Mouse (Mus musculus): ENCODE results near the gene Gm38392. TPM values are rescaled to one million over a fixed set of nuclear protein-coding genes. Genes with fewer than 3 reads are reported as not detected.
A peak's percentile ranks its signal among the peaks of the same experiment; 100 is the strongest.
"Not testable (repeated sequence)": the region's sequence is repeated elsewhere in the genome, so short reads cannot be mapped to it uniquely, and the experiment has no call there.

The Gm38392 gene
- polyA plus RNA-seq, 2 experiments = 5.4 TPM; not detected in 1

DNA sequence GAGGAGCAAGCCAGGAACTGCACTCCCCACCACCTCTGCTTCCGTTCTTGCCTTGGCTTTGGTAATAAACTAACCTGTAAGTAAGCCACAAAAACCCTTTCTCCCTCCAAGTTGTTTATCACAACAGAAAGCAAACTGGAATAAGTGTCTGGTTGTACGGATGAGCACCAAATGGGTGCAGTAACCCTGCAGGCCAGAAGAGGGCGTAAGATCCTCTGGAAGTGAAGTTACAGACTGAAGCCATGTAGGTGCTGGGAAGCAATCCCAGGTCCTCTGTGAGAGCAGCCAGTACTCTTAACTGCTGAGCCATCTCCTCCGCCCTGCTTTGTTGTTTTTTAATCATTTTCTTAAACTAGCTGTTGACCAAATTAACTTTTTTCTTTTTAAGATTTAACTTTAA lies 13.0 kb downstream of the Gm38392 start:
- H3K9ac ChIP-seq (ENCODE audit: low read depth, low read length, severe bottlenecking) = no peak overlapping the region
- H3K4me1 ChIP-seq (ENCODE audit: control insufficient read depth, insufficient read depth, low read length) = no peaks in the 10 kb centered on the region
- no peaks in the 10 kb centered on the region for H3K27me3 ChIP-seq (ENCODE audit: control insufficient read depth, insufficient read depth, low read length)
- DNase-seq (ENCODE audit: low spot score) = no peak
- no peak for TF ChIP-seq POLR2A (IDR thresholded peaks at IDR 0.05; ENCODE audit: borderline replicate concordance, extremely low read depth, insufficient read depth, insufficient read length)
- H3K4me3 ChIP-seq (replicated peaks; ENCODE audit: low read length) = no peak overlapping the region
- H3K27ac ChIP-seq (replicated peaks; ENCODE audit: low read depth, low read length) = no peak overlapping the region
- H3K36me3 ChIP-seq (ENCODE audit: control insufficient read depth, insufficient read depth, low read length) = no peaks in the 10 kb centered on the region
- no peak for ATAC-seq (ENCODE audit: low FRiP score, low read depth)
- no peaks in the 10 kb centered on the region for H3K9me3 ChIP-seq (ENCODE audit: control insufficient read depth, low read length)
- H3K4me2 ChIP-seq (replicated peaks; ENCODE audit: low read depth, low read length, severe bottlenecking) = no peak overlapping the region
- 91% methylated on average over 4 of the region's 4 CpGs for WGBS

- H3K27me3 ChIP-seq (ENCODE audit: control insufficient read depth, insufficient read depth, low read length) = no peaks in the 10 kb centered on the region
- no peak overlapping the region for H3K9ac ChIP-seq (ENCODE audit: low read depth, low read length, severe bottlenecking)
- H3K9me3 ChIP-seq (ENCODE audit: control insufficient read depth, low read length) = no peaks in the 10 kb centered on the region
- no peaks in the 10 kb centered on the region for H3K36me3 ChIP-seq (ENCODE audit: control insufficient read depth, insufficient read depth, low read length)
- 88% methylated on average over 3 of the region's 3 CpGs for WGBS
- ATAC-seq (ENCODE audit: low FRiP score, low read depth) (no peak), DNase-seq (ENCODE audit: low spot score) (no peak)
- no peak overlapping the region for H3K27ac ChIP-seq (replicated peaks; ENCODE audit: low read depth, low read length)
- H3K4me1 ChIP-seq (ENCODE audit: control insufficient read depth, insufficient read depth, low read length) = no peaks in the 10 kb centered on the region
- H3K4me3 ChIP-seq (replicated peaks; ENCODE audit: low read length) = no peak overlapping the region
- TF ChIP-seq POLR2A (IDR thresholded peaks at IDR 0.05; ENCODE audit: borderline replicate concordance, extremely low read depth, insufficient read depth, insufficient read length) = no peak
- H3K4me2 ChIP-seq (replicated peaks; ENCODE audit: low read depth, low read length, severe bottlenecking) = no peak overlapping the region
Measured at GRCm38 (mm10) chr3:88271859-88272258, 15.2 kb downstream of the Gm38392 start.

DNA sequence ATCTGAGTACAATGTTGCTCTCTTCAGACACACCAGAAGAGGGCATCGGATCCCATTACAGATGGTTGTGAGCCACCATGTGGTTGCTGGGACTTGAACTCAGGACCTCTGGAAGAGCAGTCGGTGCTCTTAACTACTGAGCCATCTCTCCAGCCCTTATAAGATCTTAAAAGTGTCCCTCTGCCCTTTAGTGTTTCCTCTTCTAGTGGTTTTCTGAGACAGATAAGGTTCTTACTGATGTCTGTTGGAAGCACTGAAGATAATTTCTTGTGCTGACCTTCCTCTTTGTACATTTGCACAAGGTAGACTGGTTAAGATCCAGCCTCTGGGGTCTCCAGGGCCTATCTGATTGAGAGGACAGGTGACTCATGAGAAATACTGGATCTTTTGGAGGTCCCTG lies 15.7 kb downstream of the Gm38392 start:
- H3K9me3 ChIP-seq (ENCODE audit: control insufficient read depth, low read length); DNase-seq (ENCODE audit: low spot score); H3K9ac ChIP-seq (ENCODE audit: low read depth, low read length, severe bottlenecking); ATAC-seq (ENCODE audit: low FRiP score, low read depth); H3K36me3 ChIP-seq (ENCODE audit: control insufficient read depth, insufficient read depth, low read length); H3K4me2 ChIP-seq (replicated peaks; ENCODE audit: low read depth, low read length, severe bottlenecking); H3K27ac ChIP-seq (replicated peaks; ENCODE audit: low read depth, low read length); H3K27me3 ChIP-seq (ENCODE audit: control insufficient read depth, insufficient read depth, low read length); H3K4me3 ChIP-seq (replicated peaks; ENCODE audit: low read length); H3K4me1 ChIP-seq (ENCODE audit: control insufficient read depth, insufficient read depth, low read length): not testable (repeated sequence)
- 88% methylated on average over 2 of the region's 2 CpGs for WGBS

- TF ChIP-seq POLR2A (IDR thresholded peaks at IDR 0.05; ENCODE audit: borderline replicate concordance, extremely low read depth, insufficient read depth, insufficient read length) = no peak
- no peaks in the 10 kb centered on the region for H3K36me3 ChIP-seq (ENCODE audit: control insufficient read depth, insufficient read depth, low read length)
- H3K27ac ChIP-seq (replicated peaks; ENCODE audit: low read depth, low read length) = no peak overlapping the region
- ATAC-seq (ENCODE audit: low FRiP score, low read depth) = no peak
- no peaks in the 10 kb centered on the region for H3K4me1 ChIP-seq (ENCODE audit: control insufficient read depth, insufficient read depth, low read length)
- no peaks in the 10 kb centered on the region for H3K9me3 ChIP-seq (ENCODE audit: control insufficient read depth, low read length)
- H3K4me2 ChIP-seq (replicated peaks; ENCODE audit: low read depth, low read length, severe bottlenecking) = no peak overlapping the region
- no peak overlapping the region for H3K4me3 ChIP-seq (replicated peaks; ENCODE audit: low read length)
- H3K9ac ChIP-seq (ENCODE audit: low read depth, low read length, severe bottlenecking) = no peak overlapping the region
- H3K27me3 ChIP-seq (ENCODE audit: control insufficient read depth, insufficient read depth, low read length) = no peaks in the 10 kb centered on the region
- DNase-seq (ENCODE audit: low spot score) = no peak
- WGBS = 85% methylated on average over 5 of the region's 5 CpGs
Measured at GRCm38 (mm10) chr3:88268991-88269390, 18.0 kb downstream of the Gm38392 start.

DNA sequence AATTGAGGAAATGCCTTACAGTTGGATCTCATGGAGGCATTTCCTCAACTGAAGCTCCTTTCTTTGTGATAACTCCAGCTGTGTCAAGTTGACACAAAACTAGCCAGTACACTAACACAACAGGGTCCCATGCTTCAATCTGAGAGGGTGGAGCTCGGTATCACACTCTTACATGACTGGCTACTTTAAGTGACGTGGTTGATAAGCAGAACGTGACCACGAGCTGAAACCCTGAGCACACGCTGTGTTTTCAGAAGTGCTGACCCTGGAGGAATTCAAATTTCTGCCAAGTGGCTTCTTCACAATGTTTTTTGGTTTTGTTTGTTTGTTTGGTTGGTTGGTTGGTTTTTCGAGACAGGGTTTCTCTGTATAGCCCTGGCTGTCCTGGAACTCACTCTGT lies 19.0 kb downstream of the Gm38392 start:
- DNase-seq (ENCODE audit: low spot score); H3K36me3 ChIP-seq (ENCODE audit: control insufficient read depth, insufficient read depth, low read length); ATAC-seq (ENCODE audit: low FRiP score, low read depth); H3K27me3 ChIP-seq (ENCODE audit: control insufficient read depth, insufficient read depth, low read length); H3K9me3 ChIP-seq (ENCODE audit: control insufficient read depth, low read length); H3K4me1 ChIP-seq (ENCODE audit: control insufficient read depth, insufficient read depth, low read length); H3K9ac ChIP-seq (ENCODE audit: low read depth, low read length, severe bottlenecking); H3K4me3 ChIP-seq (replicated peaks; ENCODE audit: low read length); H3K27ac ChIP-seq (replicated peaks; ENCODE audit: low read depth, low read length); H3K4me2 ChIP-seq (replicated peaks; ENCODE audit: low read depth, low read length, severe bottlenecking): not testable (repeated sequence)
- WGBS = 86% methylated on average over 6 of the region's 6 CpGs

GRCm38 (mm10) chr3:88262346-88262745 lies 24.7 kb downstream of the Gm38392 start:
- Histone ChIP-seq H3K9me3 (ENCODE audit: control insufficient read depth, low read length) (no peaks in the 10 kb centered on the region), H3K4me2 (replicated peaks; ENCODE audit: low read depth, low read length, severe bottlenecking) (no peak overlapping the region), H3K9ac (ENCODE audit: low read depth, low read length, severe bottlenecking) (no peak overlapping the region), H3K27me3 (ENCODE audit: control insufficient read depth, insufficient read depth, low read length) (no peaks in the 10 kb centered on the region), H3K4me3 (replicated peaks; ENCODE audit: low read length) (no peak overlapping the region), H3K27ac (replicated peaks; ENCODE audit: low read depth, low read length) (no peak overlapping the region), H3K4me1 (ENCODE audit: control insufficient read depth, insufficient read depth, low read length) (no peaks in the 10 kb centered on the region), H3K36me3 (ENCODE audit: control insufficient read depth, insufficient read depth, low read length) (no peaks in the 10 kb centered on the region)
- 44% methylated on average over 3 of the region's 3 CpGs for WGBS
- no peak for ATAC-seq (ENCODE audit: low FRiP score, low read depth)
- no peak for TF ChIP-seq POLR2A (IDR thresholded peaks at IDR 0.05; ENCODE audit: borderline replicate concordance, extremely low read depth, insufficient read depth, insufficient read length)
- DNase-seq (ENCODE audit: low spot score) = peak; percentile 43

All from limb, embryonic 14.5 days (tissue).